Mouse (Mus musculus): ENCODE measurements around the gene Fars2. TPM values are rescaled to one million over a fixed set of nuclear protein-coding genes. Genes with fewer than 3 reads are reported as not detected.
A peak's percentile ranks its signal among the peaks of the same experiment; 100 is the strongest.

Fars2 gene
- 38.1 and 39.6 TPM in 2 replicates for polyA plus RNA-seq (2015; fragmentation: Nextera tagmentation; extraction: Ambion mirVana)

DNA sequence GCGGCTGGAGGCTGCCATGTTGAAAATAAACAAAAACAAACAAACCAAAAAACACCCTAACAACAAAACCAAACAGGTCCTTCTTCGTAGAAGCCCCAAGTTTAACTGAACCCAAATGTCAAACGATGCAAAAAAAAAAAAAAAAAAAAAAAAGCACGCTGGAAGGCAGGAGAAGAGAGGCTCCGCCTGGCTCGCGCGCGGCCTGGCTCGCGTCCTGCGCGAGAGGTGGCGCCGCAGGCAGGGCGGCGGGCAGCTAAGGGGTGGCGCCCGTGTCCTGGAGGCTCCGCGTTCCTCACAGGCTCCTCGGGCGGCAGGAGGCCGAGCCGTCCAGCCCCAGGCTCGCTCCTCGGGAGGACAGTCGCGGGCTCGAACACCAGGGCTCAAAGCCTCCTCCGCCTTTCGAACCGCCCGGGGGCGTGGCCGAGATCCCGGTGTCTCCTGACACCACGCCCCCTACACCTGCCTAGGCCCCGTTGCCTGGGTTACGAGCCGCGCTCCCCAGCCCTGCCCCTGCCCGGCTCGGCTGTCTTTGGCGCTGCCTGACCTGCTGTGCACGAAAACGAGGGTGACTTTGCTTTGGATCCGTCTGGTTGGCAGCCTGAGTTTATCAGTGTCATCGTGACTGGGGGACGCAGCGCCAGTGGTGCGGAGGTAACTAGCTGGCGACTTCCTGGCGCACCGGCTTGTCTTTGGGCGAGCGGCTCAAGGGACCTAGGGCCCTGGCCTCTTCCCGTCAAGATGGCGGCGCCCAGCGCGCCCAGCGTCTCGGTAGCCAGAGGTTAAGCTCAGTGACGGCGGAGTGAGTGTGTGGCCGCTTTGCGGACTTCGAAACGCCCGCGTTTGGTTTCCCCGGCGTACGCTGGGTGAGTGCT is at the start of gene Fars2, which contains the start of gene Lyrm4:
TSS of gene Fars2 (plus strand) at position 270 of the 872 bp plus-strand sequence.
TSS of gene Lyrm4 (minus strand) at position 384 of the 872 bp plus-strand sequence.
- Histone ChIP-seq H3K4me1 (replicated peaks; ENCODE audit: control insufficient read depth, insufficient read depth, low read length) (peaks cover 4% of the 10 kb centered on the region; the same call in 1 of the 2 replicates), H3K27me3 (ENCODE audit: control insufficient read depth, insufficient read depth, low read depth, low read length) (no peaks in the 10 kb centered on the region), H3K4me3 (ENCODE audit: low read length) (peak within 1 kb of the TSS; percentile 87), H3K9ac (ENCODE audit: low read length) (peak within 1 kb of the TSS; percentile 80), H3K9me3 (ENCODE audit: control insufficient read depth, low read length) (no peaks in the 10 kb centered on the region), H3K27ac (ENCODE audit: low read length) (peak within 1 kb of the TSS; percentile 98), H3K36me3 (ENCODE audit: control insufficient read depth, insufficient read depth, low read length) (no peaks in the 10 kb centered on the region), H3K4me2 (ENCODE audit: low read depth, low read length) (peak within 1 kb of the TSS; percentile 82)
- ATAC-seq (ENCODE audit: low read depth): peak; percentile 99
- under 1% methylated on average over 74 of the region's 75 CpGs for WGBS

DNA sequence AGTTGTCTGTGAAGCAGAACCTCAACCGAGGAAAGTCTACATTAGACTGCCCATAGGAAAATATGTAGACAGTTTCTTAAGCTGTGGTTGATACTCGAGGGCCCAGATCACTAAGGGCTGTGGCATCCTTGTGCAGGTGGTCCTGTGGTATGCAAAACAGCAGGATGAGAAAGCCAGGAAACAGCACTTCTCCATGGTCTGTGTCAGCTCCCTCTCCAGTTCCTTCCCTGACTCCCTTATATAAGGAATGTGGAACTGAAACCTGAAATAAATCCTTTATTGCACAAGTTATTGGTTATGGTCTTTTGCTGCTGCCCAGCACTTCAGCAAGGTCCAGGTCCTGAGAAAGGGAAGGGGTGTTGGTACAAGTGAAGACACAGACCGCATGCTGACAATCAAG is 42.7 kb upstream of the Fars2 start:
- Histone ChIP-seq H3K9ac (ENCODE audit: low read length) (no peak overlapping the region), H3K9me3 (ENCODE audit: control insufficient read depth, low read length) (no peaks in the 10 kb centered on the region), H3K4me1 (replicated peaks; ENCODE audit: control insufficient read depth, insufficient read depth, low read length) (no peaks in the 10 kb centered on the region), H3K27ac (ENCODE audit: low read length) (no peak overlapping the region), H3K4me2 (ENCODE audit: low read depth, low read length) (no peak overlapping the region), H3K27me3 (ENCODE audit: control insufficient read depth, insufficient read depth, low read depth, low read length) (no peaks in the 10 kb centered on the region), H3K36me3 (ENCODE audit: control insufficient read depth, insufficient read depth, low read length) (no peaks in the 10 kb centered on the region), H3K4me3 (ENCODE audit: low read length) (no peak overlapping the region)
- ATAC-seq (ENCODE audit: low read depth): no peak
- WGBS: 73% methylated on average over 3 of the region's 3 CpGs

DNA sequence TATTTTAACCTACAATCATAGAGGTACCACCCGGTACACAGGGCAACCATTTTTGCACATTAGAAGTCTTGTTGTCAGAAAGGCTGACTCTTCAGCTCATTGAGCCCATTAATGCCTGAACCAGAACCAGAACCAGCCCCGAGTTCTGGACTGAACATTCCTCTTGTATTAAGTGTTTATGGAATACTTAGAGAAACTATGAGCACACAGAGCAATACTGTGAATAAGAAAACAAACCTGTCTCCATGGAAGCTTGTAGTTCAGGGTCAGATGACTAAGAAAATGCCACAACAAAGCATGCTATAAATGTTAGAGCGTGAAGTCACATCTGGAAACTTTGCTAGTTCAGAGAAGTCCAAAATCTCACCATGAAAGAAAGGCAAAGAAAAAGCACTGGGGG is 35.6 kb upstream of the Fars2 start:
- WGBS: 87% methylated on average over 3 of the region's 3 CpGs
- no peak for ATAC-seq (ENCODE audit: low read depth)
- Histone ChIP-seq H3K27ac (ENCODE audit: low read length) (no peak overlapping the region), H3K4me2 (ENCODE audit: low read depth, low read length) (no peak overlapping the region), H3K27me3 (ENCODE audit: control insufficient read depth, insufficient read depth, low read depth, low read length) (no peaks in the 10 kb centered on the region), H3K4me3 (ENCODE audit: low read length) (no peak overlapping the region), H3K36me3 (ENCODE audit: control insufficient read depth, insufficient read depth, low read length) (no peaks in the 10 kb centered on the region), H3K9ac (ENCODE audit: low read length) (no peak overlapping the region), H3K4me1 (replicated peaks; ENCODE audit: control insufficient read depth, insufficient read depth, low read length) (no peaks in the 10 kb centered on the region), H3K9me3 (ENCODE audit: control insufficient read depth, low read length) (no peaks in the 10 kb centered on the region)

DNA sequence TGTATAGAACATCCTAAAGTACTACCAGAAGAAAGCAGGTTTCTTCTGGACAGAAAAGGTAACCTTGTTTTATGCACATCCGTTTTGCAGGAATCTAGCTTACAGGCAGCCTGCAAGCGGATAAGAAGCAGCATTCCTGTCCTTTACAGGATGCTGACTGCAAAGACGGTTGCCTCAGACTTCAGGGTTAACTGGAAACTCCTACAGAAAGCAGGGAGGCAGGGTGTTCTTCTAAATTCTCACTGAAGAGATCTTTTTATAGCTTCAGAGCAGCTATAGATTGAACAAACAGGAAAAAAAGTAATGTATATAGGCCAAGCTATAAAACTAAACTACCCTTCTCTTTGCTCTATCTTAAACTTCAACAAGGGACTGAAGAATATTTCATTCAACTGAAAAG is 32.5 kb upstream of the Fars2 start:
- no peaks in the 10 kb centered on the region for H3K4me1 ChIP-seq (replicated peaks; ENCODE audit: control insufficient read depth, insufficient read depth, low read length)
- H3K4me2 ChIP-seq (ENCODE audit: low read depth, low read length): no peak overlapping the region
- WGBS: 81% methylated on average over 3 of the region's 3 CpGs
- no peak overlapping the region for H3K27ac ChIP-seq (ENCODE audit: low read length)
- H3K36me3 ChIP-seq (ENCODE audit: control insufficient read depth, insufficient read depth, low read length): no peaks in the 10 kb centered on the region
- no peaks in the 10 kb centered on the region for H3K27me3 ChIP-seq (ENCODE audit: control insufficient read depth, insufficient read depth, low read depth, low read length)
- no peaks in the 10 kb centered on the region for H3K9me3 ChIP-seq (ENCODE audit: control insufficient read depth, low read length)
- no peak overlapping the region for H3K4me3 ChIP-seq (ENCODE audit: low read length)
- ATAC-seq (ENCODE audit: low read depth): no peak
- no peak overlapping the region for H3K9ac ChIP-seq (ENCODE audit: low read length)

DNA sequence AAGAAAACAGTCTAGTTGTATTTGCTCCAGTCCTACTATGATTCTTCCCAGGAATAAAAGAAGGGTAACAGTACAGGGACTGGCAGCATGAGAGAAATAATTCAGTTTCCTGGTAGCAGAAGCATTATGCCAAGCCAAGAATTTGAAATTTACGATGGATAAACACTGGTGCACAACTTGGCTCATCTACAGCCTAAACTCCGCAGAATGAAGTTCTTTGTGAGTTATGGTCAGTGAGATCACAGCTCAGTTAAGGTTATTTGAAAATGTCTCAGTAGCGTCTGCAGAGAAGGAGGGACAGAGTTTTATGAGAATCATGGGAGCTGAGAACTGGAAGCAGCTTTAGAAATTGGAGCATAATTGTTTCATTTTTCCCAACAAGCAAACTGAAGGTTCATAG is 31.2 kb upstream of the Fars2 start:
- no peak for ATAC-seq (ENCODE audit: low read depth)
- H3K4me1 ChIP-seq (replicated peaks; ENCODE audit: control insufficient read depth, insufficient read depth, low read length): no peaks in the 10 kb centered on the region
- no peaks in the 10 kb centered on the region for H3K27me3 ChIP-seq (ENCODE audit: control insufficient read depth, insufficient read depth, low read depth, low read length)
- no peak overlapping the region for H3K4me3 ChIP-seq (ENCODE audit: low read length)
- H3K27ac ChIP-seq (ENCODE audit: low read length): no peak overlapping the region
- H3K36me3 ChIP-seq (ENCODE audit: control insufficient read depth, insufficient read depth, low read length): no peaks in the 10 kb centered on the region
- no peak overlapping the region for H3K4me2 ChIP-seq (ENCODE audit: low read depth, low read length)
- no peak overlapping the region for H3K9ac ChIP-seq (ENCODE audit: low read length)
- H3K9me3 ChIP-seq (ENCODE audit: control insufficient read depth, low read length): no peaks in the 10 kb centered on the region
- 49% methylated on average over 3 of the region's 3 CpGs for WGBS

DNA sequence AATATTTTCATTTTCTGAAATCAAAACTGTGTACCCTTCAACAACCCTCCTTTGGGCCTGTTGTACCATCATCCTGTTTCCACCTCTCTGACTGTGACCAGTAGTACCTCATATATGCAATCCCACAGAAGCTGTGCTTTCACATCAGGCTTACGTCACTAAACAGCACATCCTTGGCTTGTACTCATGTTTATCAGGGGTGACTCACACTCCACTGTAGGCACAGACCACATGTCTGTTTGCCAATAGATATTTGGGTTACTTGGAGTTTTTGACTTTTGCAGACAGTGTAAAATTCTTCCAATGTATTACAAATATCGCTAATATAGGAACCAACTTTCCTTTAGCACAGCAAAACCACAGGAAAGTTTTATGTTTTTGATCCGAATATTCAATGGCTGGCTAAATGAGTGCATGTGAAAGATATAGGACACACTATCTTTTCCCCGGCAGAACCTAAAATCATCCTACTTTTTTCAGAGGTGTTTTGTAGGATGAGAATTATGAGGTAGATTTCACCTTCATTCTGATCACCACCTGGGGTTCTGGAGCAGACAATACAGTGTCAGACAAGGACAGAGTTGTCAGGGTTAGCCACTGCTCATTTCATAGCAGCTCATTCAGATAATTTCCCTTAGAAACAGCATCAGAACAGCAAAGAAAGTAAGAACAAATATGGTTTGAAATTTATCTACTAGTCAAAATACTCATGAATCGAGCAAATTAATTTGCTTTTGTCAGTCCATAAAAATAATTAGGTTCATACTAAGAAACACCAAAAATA is 30.4 kb upstream of the Fars2 start:
- H3K4me2 ChIP-seq (ENCODE audit: low read depth, low read length): no peak overlapping the region
- no peaks in the 10 kb centered on the region for H3K36me3 ChIP-seq (ENCODE audit: control insufficient read depth, insufficient read depth, low read length)
- H3K4me3 ChIP-seq (ENCODE audit: low read length): no peak overlapping the region
- H3K9ac ChIP-seq (ENCODE audit: low read length): no peak overlapping the region
- no peaks in the 10 kb centered on the region for H3K27me3 ChIP-seq (ENCODE audit: control insufficient read depth, insufficient read depth, low read depth, low read length)
- H3K27ac ChIP-seq (ENCODE audit: low read length): no peak overlapping the region
- 83% methylated on average over 5 of the region's 5 CpGs for WGBS
- ATAC-seq (ENCODE audit: low read depth): no peak
- no peaks in the 10 kb centered on the region for H3K9me3 ChIP-seq (ENCODE audit: control insufficient read depth, low read length)
- no peaks in the 10 kb centered on the region for H3K4me1 ChIP-seq (replicated peaks; ENCODE audit: control insufficient read depth, insufficient read depth, low read length)

DNA sequence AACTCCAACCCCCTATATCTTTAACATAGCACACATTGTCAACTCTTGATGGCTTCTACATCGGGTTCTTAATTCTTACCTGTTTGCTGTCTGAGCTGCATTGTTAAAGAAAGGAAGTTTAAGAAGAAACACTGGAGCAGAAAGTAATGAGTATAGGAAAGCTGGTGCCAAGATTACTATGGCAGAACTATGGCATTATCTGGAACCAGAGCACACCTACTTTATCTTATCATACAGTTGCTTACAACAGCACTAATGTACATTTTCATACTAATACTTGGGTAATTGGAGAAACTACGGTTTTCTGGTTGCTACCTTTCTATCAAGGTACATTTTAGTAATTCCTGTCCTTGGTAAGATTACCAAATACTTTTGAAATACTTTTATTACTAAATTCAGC is 29.8 kb upstream of the Fars2 start:
- no peak overlapping the region for H3K4me2 ChIP-seq (ENCODE audit: low read depth, low read length)
- no peak overlapping the region for H3K4me3 ChIP-seq (ENCODE audit: low read length)
- H3K27ac ChIP-seq (ENCODE audit: low read length): no peak overlapping the region
- ATAC-seq (ENCODE audit: low read depth): no peak
- no peaks in the 10 kb centered on the region for H3K4me1 ChIP-seq (replicated peaks; ENCODE audit: control insufficient read depth, insufficient read depth, low read length)
- no peaks in the 10 kb centered on the region for H3K9me3 ChIP-seq (ENCODE audit: control insufficient read depth, low read length)
- H3K27me3 ChIP-seq (ENCODE audit: control insufficient read depth, insufficient read depth, low read depth, low read length): no peaks in the 10 kb centered on the region
- 0 out of 2 replicates have a peak, but pooled peaks cover 2% of the 10 kb centered on the region for H3K36me3 ChIP-seq (ENCODE audit: control insufficient read depth, insufficient read depth, low read length)
- 81% methylated on average over 2 of the region's 2 CpGs for WGBS
- H3K9ac ChIP-seq (ENCODE audit: low read length): no peak overlapping the region

DNA sequence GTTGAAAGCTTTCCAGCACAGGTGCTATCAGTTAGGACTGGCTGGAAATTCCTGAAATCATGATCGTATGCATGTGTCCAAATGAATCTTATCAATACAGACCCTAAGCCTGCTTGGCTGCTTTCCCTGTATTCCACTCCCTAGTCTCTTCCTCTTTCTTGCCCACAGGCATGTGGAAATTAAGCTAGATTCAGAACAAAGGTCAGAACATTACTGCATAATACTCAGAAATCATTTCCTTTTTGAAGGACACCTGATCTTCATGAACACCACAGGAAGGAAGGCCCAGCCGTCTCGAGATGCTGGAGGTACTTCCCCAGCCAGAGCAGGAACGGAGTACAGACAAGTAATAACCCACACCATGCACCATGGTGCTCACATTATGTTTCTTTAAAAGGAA is 29.0 kb upstream of the Fars2 start:
- ATAC-seq (ENCODE audit: low read depth): no peak
- no peak overlapping the region for H3K9ac ChIP-seq (ENCODE audit: low read length)
- no peaks in the 10 kb centered on the region for H3K4me1 ChIP-seq (replicated peaks; ENCODE audit: control insufficient read depth, insufficient read depth, low read length)
- H3K27ac ChIP-seq (ENCODE audit: low read length): no peak overlapping the region
- 67% methylated on average over 4 of the region's 4 CpGs for WGBS
- no peak overlapping the region for H3K4me2 ChIP-seq (ENCODE audit: low read depth, low read length)
- no peak overlapping the region for H3K4me3 ChIP-seq (ENCODE audit: low read length)
- H3K9me3 ChIP-seq (ENCODE audit: control insufficient read depth, low read length): no peaks in the 10 kb centered on the region
- H3K27me3 ChIP-seq (ENCODE audit: control insufficient read depth, insufficient read depth, low read depth, low read length): no peaks in the 10 kb centered on the region
- H3K36me3 ChIP-seq (ENCODE audit: control insufficient read depth, insufficient read depth, low read length): 0 out of 2 replicates have a peak, but pooled peaks cover 2% of the 10 kb centered on the region
